Mouse (Mus musculus): ENCODE data around the gene Atp8b2.
A peak's percentile ranks its signal among the peaks of the same experiment; 100 is the strongest.

Atp8b2 gene

GRCm38 (mm10) chr3:89963221-89963763 is at the start of gene Atp8b2:
Gene Atp8b2, minus strand, starts transcription at chr3:89963508.
- peak; percentile 91 for DNase-seq

DNA sequence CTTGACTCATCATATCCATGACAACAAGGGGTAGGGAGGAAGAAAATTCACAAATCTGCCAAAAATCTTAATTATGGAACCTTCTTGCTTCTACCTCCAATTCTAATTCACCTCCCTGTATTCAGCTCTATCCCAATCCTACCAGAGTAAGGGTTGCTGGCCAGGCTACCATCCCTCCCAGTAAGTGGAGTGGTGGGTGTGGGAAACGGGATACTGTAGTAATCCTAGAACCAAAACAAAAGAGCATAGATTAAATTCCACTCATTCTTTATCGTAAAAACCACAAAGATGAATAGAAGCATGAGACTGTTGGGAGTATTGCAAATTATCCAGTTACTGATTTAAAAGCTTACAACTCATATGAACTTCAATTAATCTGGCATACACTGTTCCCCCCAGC is 47.0 kb upstream of the Atp8b2 start:
- DNase-seq, result no peak

- DNase-seq, result no peak
Measured at GRCm38 (mm10) chr3:90004091-90004796, 40.9 kb upstream of the Atp8b2 start.

- no peak for DNase-seq
Measured at GRCm38 (mm10) chr3:89999830-90000229, 36.5 kb upstream of the Atp8b2 start.

DNA sequence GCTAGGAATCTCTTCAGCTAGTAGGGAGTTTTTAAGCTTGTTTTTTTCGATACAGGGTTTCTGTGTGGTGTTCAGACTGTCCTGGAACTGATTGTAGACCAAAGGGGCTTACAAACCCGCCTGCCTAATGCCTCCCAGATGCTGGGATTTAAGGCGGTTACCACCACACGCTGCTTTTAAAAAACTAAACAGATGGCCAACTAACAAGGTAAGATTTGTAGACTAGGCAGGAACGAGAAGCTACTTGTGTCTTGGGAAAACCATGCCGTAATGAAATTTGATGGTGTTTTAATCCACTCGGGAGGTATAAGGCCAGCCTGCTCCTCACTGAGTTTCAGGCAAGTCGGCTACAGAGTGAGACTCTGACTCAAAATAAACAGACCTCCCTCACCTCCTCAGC is 35.8 kb upstream of the Atp8b2 start:
- DNase-seq, result peak; percentile 69

DNA sequence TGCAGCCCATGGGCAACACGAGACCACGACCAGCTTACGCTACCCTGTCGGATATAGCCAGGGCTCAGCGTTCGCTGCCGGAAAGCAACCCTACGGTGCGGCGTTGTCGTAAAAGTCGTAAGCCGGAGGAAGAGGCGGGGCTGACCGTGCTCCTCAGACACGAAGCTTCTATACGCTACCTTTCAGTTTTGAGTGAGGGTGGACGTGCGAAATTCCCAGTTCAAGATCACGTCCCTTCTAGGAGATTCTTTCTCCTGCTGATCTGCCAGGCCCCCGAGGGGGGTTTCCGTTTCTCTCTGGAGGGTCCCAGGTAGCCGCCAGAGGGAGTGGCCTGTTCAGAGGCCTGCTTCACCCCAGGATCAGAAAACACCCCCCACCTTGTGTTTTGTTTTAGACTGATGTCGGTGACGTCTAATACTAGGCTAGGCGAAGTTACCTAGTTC is 35.3 kb upstream of the Atp8b2 start, which contains the start of gene Hax1:
Hax1 (minus strand) TSS at position 169 of the 443 bp plus-strand sequence.
- peak; percentile 97 for DNase-seq

GRCm38 (mm10) chr3:89997791-89998495 is 34.6 kb upstream of the Atp8b2 start:
- DNase-seq, result peak; percentile 68

GRCm38 (mm10) chr3:89994807-89995515 is 31.7 kb upstream of the Atp8b2 start:
- no peak for DNase-seq

GRCm38 (mm10) chr3:89987822-89988221 is 24.5 kb upstream of the Atp8b2 start:
- DNase-seq, result no peak

GRCm38 (mm10) chr3:89987211-89987610 is 23.9 kb upstream of the Atp8b2 start:
- no peak for DNase-seq

DNA sequence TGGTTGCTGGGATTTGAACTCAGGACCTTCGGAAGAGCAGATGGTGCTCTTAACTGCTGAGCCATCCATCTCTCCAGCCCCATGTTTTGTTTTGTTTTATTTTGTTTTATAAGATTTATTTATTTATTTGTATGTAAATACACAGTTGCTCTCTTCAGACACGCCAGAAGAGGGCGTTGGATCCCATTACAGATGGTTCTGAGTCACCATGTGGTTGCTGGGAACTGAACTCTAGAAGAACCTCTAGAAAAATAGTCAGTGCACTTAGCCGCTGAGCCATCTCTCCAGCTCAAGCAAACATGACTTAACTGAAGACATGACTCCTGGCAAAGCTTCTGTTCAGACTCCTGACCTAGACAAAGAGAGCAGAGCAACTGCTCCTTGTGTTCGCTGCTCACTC is 19.1 kb upstream of the Atp8b2 start:
- no peak for DNase-seq

- no peak for DNase-seq
Measured at GRCm38 (mm10) chr3:89976859-89977258, 13.6 kb upstream of the Atp8b2 start.

- no peak for DNase-seq
Measured at GRCm38 (mm10) chr3:89968509-89968908, 5.2 kb upstream of the Atp8b2 start.

GRCm38 (mm10) chr3:89966946-89967345 is 3.6 kb upstream of the Atp8b2 start:
- peak; percentile 46 for DNase-seq

- no peak for DNase-seq
Measured at GRCm38 (mm10) chr3:89965972-89966371, 2.7 kb upstream of the Atp8b2 start.

GRCm38 (mm10) chr3:89965557-89965956 is 2.2 kb upstream of the Atp8b2 start:
- no peak for DNase-seq

DNA sequence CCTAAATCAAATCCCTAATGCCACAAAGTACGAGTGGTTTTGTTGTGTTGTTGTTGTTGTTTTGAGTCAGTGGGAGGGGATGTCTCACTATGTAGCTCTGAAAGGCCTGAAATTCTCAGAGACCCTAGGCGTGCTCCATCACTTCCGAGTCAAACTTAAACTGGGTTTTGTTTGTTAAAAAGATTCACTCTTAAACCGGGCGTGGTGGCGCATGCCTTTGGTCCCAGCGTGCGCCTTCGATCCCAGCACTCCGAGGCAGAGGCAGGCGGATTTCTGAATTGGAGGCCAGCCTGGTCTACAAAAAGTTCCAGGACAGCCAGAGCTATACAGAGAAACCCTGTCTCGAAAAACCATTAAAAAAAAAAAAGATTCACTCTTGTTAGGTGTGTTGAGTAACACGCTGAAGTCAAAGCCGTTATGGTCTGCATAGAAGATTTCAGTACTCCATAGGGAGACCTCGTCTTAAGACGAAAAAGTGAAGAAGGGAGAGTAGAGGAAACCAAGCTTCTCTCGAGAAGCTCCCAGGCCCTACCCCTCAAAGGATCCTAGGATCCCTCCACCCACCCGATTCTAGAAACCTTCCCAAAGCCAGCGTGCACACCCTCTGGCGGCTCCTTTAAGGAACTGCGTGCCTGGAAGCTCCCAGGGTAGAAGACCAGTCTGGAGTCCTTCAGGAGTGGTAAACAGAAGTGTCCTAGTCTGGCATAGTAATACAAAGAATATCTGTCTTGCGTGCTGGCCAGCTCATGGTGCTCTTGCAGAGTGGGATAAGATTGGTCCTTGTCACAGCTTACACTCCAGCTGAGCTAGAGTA is 825 bp upstream of the Atp8b2 start:
- DNase-seq, result peak; percentile 91

DNA sequence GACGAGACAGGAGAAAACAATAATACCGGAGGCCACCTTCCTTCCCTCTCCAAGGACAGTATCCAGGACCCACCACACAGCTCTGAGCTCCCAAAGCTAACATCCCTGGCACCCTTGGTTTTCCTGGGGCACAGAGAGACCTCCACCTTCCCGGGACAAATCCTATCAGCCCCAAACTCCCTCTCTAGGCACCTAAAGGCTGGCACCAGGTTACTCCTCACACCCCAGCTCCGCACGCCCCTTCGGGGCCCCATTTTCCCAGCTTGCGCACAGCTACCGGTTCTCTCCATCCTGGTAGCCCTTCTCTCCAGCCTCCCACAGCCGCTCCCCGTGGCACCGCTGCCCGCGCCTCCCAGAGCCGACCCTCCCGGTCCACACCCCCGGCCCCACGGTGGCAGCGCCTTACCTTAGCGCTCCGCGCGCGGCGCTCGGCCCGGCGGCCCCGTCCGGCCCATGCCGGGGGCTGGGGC is 522 bp downstream of the Atp8b2 start:
- no peak for DNase-seq

- peak; percentile 28 for DNase-seq
Measured at GRCm38 (mm10) chr3:89962059-89962750, 1.1 kb downstream of the Atp8b2 start.

GRCm38 (mm10) chr3:89961436-89961835 is 1.9 kb downstream of the Atp8b2 start:
- peak; percentile 5 for DNase-seq

DNA sequence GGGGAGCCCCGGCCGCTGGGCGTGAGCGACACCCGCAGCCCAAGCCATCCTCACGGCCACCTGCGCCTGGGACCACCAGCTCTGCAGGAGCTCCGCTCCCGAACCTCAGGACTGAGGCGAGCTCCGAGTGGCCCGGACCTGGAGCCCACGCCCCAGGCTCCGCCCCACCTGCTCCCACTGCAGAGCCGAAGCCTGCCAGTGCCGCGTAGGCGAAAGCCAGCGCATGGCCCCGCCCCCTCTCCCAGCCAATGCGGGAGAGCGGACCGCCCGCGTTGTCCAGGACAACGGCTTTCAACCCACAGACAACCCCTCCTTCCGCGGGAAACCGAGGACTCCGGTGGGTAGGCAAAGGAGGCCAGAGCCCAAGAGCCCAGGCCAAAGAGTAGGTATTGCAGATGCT is 2.8 kb downstream of the Atp8b2 start:
- peak; percentile 95 for DNase-seq

DNA sequence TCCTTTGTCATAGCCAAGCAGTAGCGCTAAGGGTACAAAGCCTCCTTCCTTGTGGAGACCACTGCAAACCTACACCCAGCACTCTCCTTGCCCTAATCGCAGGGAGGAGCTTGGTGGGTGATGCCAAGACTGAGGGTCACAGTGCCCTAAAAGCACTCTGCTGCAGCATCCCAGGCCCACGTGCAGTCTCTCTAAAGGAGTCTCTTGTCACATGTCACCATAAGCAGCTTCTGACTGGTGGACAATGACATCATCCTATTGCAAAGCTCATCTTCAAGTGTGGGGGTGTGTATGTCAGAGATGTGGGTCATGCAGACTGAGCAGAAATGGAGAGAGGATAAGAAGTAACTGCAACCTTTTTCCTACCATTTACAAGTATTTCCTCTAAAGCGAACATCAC is 3.9 kb downstream of the Atp8b2 start:
- DNase-seq, result no peak
